Mouse (Mus musculus) B cell, adult 67 days (primary cell): Measurements from ENCODE around the gene Dll1. TPM values are rescaled to one million over a fixed set of nuclear protein-coding genes. Genes with fewer than 3 reads are reported as not detected.

Experiments used
- total RNA-seq, 2 experiments: library from RNA; stranded (reverse); gene quantifications; 4 replicates each; pipeline ENCODE4 v1.2.4; 2023

Dll1 gene
- 1 to 10 TPM; 4.2 to 4.4 TPM for total RNA-seq

DNA sequence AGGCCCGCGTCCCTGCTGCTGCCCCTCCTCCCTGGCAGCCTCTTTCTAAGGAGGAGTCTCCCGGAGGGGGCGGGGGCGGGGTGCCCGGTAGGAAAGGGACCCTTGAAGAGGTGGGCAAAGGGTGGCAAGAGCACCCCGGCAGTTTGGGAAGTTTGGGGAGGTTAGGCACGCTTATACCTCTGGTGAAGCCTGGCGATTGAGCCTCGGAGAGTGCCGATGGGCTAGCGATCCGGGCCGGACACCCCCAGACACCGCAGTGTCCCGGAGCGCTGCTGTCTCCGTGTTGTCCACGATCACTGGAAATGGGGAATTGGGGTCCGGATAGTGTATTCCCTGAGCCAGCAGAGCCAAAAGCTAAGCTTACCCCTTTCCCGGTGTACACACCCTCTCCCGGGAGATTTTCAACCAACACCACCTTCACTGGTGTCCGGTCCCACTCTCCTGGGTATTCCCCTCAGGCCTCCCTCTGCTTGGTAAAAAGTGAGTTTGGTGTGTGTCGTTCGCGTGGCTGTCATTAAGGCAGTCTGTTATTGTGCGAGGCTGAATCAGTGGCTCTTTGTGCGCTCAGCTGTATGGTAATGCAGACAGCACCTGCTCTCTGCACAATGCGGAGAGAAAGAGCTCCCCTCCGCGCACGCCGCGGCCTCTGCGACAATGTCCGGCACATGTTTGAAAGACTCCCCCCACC is at the start of gene Dll1:
Gene Dll1 (minus strand): TSS at position 379 of the 688 bp plus-strand sequence.

DNA sequence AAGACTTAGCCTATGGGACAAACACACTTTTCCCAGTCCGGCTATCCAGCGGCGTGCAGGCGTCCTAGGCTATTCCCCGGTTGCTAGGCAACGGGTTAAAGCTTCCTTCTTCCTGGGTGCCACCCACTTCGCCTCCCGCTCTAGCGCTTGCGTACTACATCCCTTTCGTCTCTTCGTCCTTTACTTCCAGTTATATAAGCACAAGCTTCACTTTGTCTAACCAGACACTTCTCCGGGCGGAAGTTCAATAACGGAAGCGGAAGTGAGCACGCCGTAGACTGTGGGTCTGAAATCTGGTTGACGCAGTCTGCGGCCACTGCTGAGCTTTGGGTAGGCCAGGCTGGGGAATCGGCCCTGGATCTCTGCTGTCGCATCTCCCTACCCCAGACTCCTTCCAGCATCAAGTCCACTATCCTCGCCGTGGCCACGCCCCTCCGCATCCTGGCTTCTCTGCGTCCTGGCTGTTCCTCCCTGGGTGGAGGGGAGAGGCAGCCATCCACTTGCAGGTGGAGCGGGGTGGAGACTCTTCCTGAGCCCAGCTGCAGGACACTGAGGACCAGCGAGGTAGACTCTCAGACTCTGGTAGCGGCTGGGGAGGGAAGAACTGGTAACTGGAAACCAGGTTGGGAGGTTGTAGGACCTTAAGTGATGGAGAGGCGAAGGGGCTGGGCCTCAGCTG is 19.5 kb upstream of the Dll1 start, which contains the start of gene Fam120b:
Gene Fam120b (plus strand): TSS at position 206 of the 679 bp plus-strand sequence.

Other genes starting within 250 kb of the Dll1 start
- 10 to 100 TPM; 34.9 to 44.1 TPM for gene Fam120b, start 19.3 kb upstream of the Dll1 start, total RNA-seq
- gene Psmb1, start 122.9 kb upstream of the Dll1 start, total RNA-seq: 100 to 1,000 TPM; 108 to 111 TPM
- gene Tbp, start 123.0 kb upstream of the Dll1 start, total RNA-seq: 10 to 100 TPM; 56.3 to 63.3 TPM
- gene Pdcd2, start 150.4 kb upstream of the Dll1 start, total RNA-seq: 10 to 100 TPM; 49.1 to 53.9 TPM
- 10 to 100 TPM; 30.8 to 39.1 TPM for gene Prdm9, start 187.5 kb upstream of the Dll1 start, total RNA-seq